Mouse (Mus musculus): ENCODE results near the gene Acan. TPM values are rescaled to one million over a fixed set of nuclear protein-coding genes. Genes with fewer than 3 reads are reported as not detected.

The Acan gene
- polyA plus RNA-seq, 1 experiment, result not detected

DNA sequence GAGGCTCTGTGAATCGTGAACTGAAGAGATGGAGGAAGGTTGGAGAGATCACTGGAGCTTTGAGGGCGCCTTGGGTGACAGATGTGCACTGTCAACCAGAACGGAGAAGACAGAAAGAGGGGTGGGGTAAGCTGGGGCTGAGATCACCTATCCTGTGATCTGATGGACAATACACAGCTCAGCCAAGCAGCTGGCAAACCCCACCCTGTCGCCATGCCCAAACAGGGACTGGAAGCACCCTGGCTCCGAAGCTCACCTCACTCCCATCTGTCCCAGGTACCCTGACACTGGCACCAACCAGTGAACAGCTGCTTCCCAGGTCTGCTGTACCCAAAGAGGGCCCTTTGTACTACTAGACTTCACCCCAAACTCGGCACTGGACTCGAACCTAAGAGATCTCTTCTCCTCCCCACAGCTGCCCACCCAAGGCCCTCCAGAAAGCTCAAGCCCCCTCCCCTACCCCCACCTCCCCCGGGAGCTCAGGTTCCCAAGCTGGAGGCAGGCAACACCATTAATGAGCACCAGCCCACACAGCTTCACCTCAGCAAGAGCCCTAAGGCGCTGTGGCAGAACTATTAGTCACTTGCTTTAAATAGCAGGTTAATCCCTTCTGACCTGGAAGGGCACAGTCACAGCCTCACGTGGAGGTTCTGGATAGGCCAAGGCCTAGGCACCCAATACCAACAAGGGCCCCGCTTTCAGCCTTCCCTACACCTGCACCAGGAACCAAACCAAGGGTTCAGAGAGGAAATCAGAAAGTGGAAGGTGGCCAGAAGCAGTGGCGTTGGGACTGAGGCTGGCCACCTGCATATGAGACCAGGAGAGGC lies 93.9 kb downstream of the Acan start:
- TF ChIP-seq POLR2A (IDR thresholded peaks at IDR 0.05; ENCODE audit: borderline replicate concordance, control insufficient read depth, low read depth, low read length) (no peak), CTCF (IDR thresholded peaks at IDR 0.05; ENCODE audit: control insufficient read depth, insufficient read depth, low read length) (no peak)
- Histone ChIP-seq H3K4me3 (replicated peaks; ENCODE audit: control insufficient read depth, low read depth, low read length) (no peak overlapping the region), H3K27ac (ENCODE audit: control insufficient read depth, insufficient read depth, low read depth, low read length, poor library complexity) (no peak overlapping the region)

DNA sequence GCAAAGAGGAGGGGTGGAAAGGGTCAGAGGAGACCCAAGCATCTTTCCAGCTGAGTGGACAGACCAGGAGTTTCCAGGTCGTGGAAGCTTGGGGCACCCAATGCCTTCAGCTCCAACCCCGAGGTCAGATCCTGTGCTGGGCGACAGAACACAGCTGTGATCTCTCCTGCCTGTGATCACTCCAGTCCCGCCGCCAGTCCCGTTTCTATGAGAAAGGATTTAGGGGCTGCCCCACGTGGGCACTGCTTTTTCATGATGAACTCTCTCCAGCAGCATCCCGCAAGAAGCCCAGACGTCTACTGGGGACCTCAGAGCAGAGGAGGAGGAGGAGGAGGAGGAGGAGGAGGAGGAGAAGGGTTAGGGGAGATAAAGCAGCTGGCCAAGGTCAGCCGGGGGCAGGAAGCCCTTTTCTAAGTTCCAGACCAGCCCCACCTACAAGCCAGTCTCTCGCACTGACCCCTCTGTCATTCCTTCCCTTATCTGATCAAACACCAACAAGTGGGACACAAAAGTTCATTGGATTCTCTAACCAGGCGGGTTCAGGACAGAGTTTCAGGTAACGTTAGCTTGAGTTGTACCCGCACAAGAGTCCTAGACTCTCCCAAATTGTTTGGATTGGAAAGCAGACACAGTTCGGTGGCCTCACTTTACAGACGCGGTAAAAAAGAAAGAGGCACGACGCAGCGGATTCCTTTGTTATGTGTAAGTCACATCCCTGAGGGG lies 94.8 kb downstream of the Acan start:
- H3K4me3 ChIP-seq (replicated peaks; ENCODE audit: control insufficient read depth, low read depth, low read length), result peak overlapping the region; percentile 80
- no peak for TF ChIP-seq CTCF (IDR thresholded peaks at IDR 0.05; ENCODE audit: control insufficient read depth, insufficient read depth, low read length)
- TF ChIP-seq POLR2A (IDR thresholded peaks at IDR 0.05; ENCODE audit: borderline replicate concordance, control insufficient read depth, low read depth, low read length), result no peak
- no peak overlapping the region for H3K27ac ChIP-seq (ENCODE audit: control insufficient read depth, insufficient read depth, low read depth, low read length, poor library complexity)
- H3K4me1 ChIP-seq (ENCODE audit: control insufficient read depth, insufficient read depth, low read length), result no peaks in the 10 kb centered on the region
- whole genome bisulfite sequencing, result 3% methylated on average over 19 of the region's 20 CpGs

More for the DNA sequence above, 93.9 kb downstream of the Acan start:
- WGBS, result 68% methylated on average over 12 of the region's 12 CpGs
- H3K4me1 ChIP-seq (ENCODE audit: control insufficient read depth, insufficient read depth, low read length), result no peaks in the 10 kb centered on the region

DNA sequence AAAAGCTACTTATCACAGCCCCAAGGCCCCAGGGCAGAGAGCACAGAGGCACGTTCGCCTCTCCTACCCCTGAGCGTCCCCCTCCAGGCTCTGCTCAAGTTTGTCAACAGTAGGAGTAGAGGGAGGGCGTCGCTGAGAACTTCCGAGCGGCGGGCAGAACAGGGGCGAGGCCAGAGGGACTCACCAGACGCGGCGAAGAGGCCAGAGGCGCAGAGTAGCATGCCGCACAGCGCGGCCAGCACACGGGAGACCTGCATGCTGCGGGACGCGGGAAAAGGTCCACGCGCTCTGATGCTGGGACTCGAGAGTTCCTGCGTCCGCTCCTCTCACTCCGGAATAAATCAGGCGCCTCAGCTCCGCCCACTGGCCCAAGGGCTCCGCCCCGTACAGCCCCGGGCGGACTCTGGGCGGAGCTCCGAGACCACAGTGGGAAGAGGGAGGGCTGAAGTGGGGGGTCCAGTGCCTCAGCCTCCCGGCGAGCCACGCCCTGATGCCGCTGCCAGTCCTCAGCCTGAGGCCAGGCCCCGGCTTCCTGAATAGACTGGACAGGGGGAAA lies 95.5 kb downstream of the Acan start, which contains the start of gene Mfge8:
TSS of gene Mfge8 (minus strand) at position 350 of the 556 bp plus-strand sequence.
- peak; percentile 47; the same call in 1 of the 2 replicates for TF ChIP-seq POLR2A (IDR thresholded peaks at IDR 0.05; ENCODE audit: borderline replicate concordance, control insufficient read depth, low read depth, low read length)
- no peak for TF ChIP-seq CTCF (IDR thresholded peaks at IDR 0.05; ENCODE audit: control insufficient read depth, insufficient read depth, low read length)
- no peak within 1 kb of the TSS for H3K27ac ChIP-seq (ENCODE audit: control insufficient read depth, insufficient read depth, low read depth, low read length, poor library complexity)

DNA sequence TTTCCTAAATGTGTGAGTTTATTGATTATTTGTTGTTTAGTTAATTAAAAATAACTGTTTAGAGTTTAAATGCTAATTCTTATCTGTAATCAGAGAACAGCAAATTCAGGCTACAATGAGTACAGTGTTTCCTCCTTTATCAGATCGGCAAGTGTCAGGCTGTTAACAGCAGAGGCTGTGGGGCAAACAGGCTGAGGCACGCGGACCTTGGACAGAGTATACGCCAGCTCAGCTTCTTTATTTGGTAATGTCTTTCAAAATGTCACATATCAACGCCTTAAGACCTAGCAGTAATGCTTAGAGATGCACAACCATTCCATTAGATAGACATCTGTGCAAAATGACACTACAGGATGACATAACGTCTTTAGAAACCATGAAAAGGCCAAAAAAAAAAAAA lies 96.2 kb downstream of the Acan start:
- TF ChIP-seq POLR2A (IDR thresholded peaks at IDR 0.05; ENCODE audit: borderline replicate concordance, control insufficient read depth, low read depth, low read length), result no peak
- no peak for TF ChIP-seq CTCF (IDR thresholded peaks at IDR 0.05; ENCODE audit: control insufficient read depth, insufficient read depth, low read length)
- no peak overlapping the region for H3K4me3 ChIP-seq (replicated peaks; ENCODE audit: control insufficient read depth, low read depth, low read length)
- H3K27ac ChIP-seq (ENCODE audit: control insufficient read depth, insufficient read depth, low read depth, low read length, poor library complexity), result no peak overlapping the region
- H3K4me1 ChIP-seq (ENCODE audit: control insufficient read depth, insufficient read depth, low read length), result no peaks in the 10 kb centered on the region
- 28% methylated on average over 6 of the region's 6 CpGs for WGBS

More for the DNA sequence above, 95.5 kb downstream of the Acan start, which contains the start of gene Mfge8:
- Histone ChIP-seq H3K4me3 (replicated peaks; ENCODE audit: control insufficient read depth, low read depth, low read length) (peak within 1 kb of the TSS; percentile 80), H3K4me1 (ENCODE audit: control insufficient read depth, insufficient read depth, low read length) (no peaks in the 10 kb centered on the region)
- WGBS, result under 1% methylated on average over 39 of the region's 39 CpGs

DNA sequence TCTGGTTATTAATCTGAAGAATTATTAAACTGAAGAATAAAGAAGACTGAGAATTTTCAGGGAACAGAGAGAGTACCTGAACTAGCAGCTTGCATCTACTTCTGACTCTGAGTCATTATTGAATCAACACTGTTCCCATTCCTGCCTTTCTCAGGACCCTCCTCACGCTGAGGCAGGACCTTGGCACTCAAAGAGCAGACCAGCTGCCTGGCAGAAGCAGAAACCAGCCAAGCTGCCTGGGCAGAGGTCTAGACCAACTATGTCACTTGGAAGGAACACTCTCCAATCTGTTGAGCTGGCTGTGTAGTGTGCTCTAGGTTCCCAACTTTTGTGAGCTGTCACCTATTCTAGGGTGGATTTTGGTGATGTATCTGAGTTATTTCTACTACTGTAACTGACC lies 106.1 kb downstream of the Acan start:
- TF ChIP-seq CTCF (IDR thresholded peaks at IDR 0.05; ENCODE audit: control insufficient read depth, insufficient read depth, low read length) (no peak), POLR2A (IDR thresholded peaks at IDR 0.05; ENCODE audit: borderline replicate concordance, control insufficient read depth, low read depth, low read length) (no peak)
- Histone ChIP-seq H3K4me3 (replicated peaks; ENCODE audit: control insufficient read depth, low read depth, low read length) (no peak overlapping the region), H3K4me1 (ENCODE audit: control insufficient read depth, insufficient read depth, low read length) (no peaks in the 10 kb centered on the region), H3K27ac (ENCODE audit: control insufficient read depth, insufficient read depth, low read depth, low read length, poor library complexity) (no peak overlapping the region)
- WGBS, result 52% methylated on average over 1 of the region's 1 CpGs

Other genes starting within 250 kb of the Acan start
- 5.2 and 6.0 TPM in 2 replicates for gene Det1, start 206.2 kb upstream of the Acan start, polyA plus RNA-seq (2011; ENCODE audit: insufficient read depth, insufficient read length, low replicate concordance, missing spikeins)
- 15.9 and 41.8 TPM in 2 replicates for gene Aen, start 157.6 kb upstream of the Acan start, polyA plus RNA-seq (2011; ENCODE audit: insufficient read depth, insufficient read length, low replicate concordance, missing spikeins)
- 159 and 207 TPM in 2 replicates for gene Isg20, start 140.1 kb upstream of the Acan start, polyA plus RNA-seq (2011; ENCODE audit: insufficient read depth, insufficient read length, low replicate concordance, missing spikeins)
- not detected in 2 replicates for gene Hapln3, start 77.5 kb downstream of the Acan start, polyA plus RNA-seq (2011; ENCODE audit: insufficient read depth, insufficient read length, low replicate concordance, missing spikeins)
- gene Mfge8, start 95.6 kb downstream of the Acan start, polyA plus RNA-seq (2011; ENCODE audit: insufficient read depth, insufficient read length, low replicate concordance, missing spikeins), result 6.2 and 10.9 TPM in 2 replicates
- gene Abhd2, start 219.7 kb downstream of the Acan start, polyA plus RNA-seq (2011; ENCODE audit: insufficient read depth, insufficient read length, low replicate concordance, missing spikeins), result 7.2 and 13.6 TPM in 2 replicates

All from bone marrow, adult 2 months (tissue).